Comparison of ENCODE assay signal across 8 mouse cellular contexts in genomic region chr2:30902726-30903722, GRCm38 (mm10). TPM values are rescaled to one million over a fixed set of nuclear protein-coding genes. Genes with fewer than 3 reads are reported as not detected.
DNase-seq lines count a peak whose midpoint lies in the region; ATAC-seq and TF ChIP-seq lines count a peak whose summit lies in the region.
"Had no signal": no experiment of that assay in that cellular context is flagged by ENCODE, and none has a peak within 500 bp of the region (broad histone marks: within the 10 kb centered on the region; RNA-seq: fewer than 3 reads in every experiment).

No protein-coding gene starts in this region.

- peak; percentile 52; the same call in 1 of the 2 replicates for ATAC-seq in forebrain, embryonic 16.5 days
- no peak for ATAC-seq in midbrain, postnatal 0 days (ENCODE audit: low FRiP score)

- peaks cover 50% of the 10 kb centered on the region for H3K4me1 ChIP-seq in E14TG2a.4 (replicated peaks; ENCODE audit: low read depth, low read length)
- peaks cover 7% of the 10 kb centered on the region for H3K4me1 ChIP-seq in forebrain, embryonic 16.5 days (replicated peaks; ENCODE audit: control insufficient read depth, insufficient read depth, low read length)
- H3K4me1 ChIP-seq in midbrain, postnatal 0 days (ENCODE audit: insufficient read depth, low read length), result peaks cover 5% of the 10 kb centered on the region

- TF ChIP-seq CTCF in E14TG2a.4 (conservative IDR thresholded peaks at IDR 0.05; ENCODE audit: low read length), result no peak
- TF ChIP-seq CTCF in midbrain, postnatal 0 days (IDR thresholded peaks at IDR 0.05), result no peak

- WGBS in forebrain, embryonic 16.5 days, result 11% methylated on average over 32 of the region's 37 CpGs
- WGBS in midbrain, postnatal 0 days, result 10% methylated on average over 28 of the region's 37 CpGs

- peak overlapping the region; percentile 51 for H3K4me2 ChIP-seq in forebrain, embryonic 16.5 days (ENCODE audit: low read length)
- H3K4me2 ChIP-seq in midbrain, postnatal 0 days (ENCODE audit: low read depth, low read length, poor library complexity, severe bottlenecking), result peak overlapping the region; percentile 61

- peak overlapping the region; percentile 65 for H3K4me3 ChIP-seq in E14TG2a.4 (replicated peaks; ENCODE audit: low read length)
- H3K4me3 ChIP-seq in forebrain, embryonic 16.5 days (replicated peaks; ENCODE audit: low read length), result peak overlapping the region; percentile 21
- peak overlapping the region; percentile 39 for H3K4me3 ChIP-seq in midbrain, postnatal 0 days (ENCODE audit: low read depth, low read length)
- H3K4me3 ChIP-seq: myocyte had no signal

- H3K27me3 ChIP-seq in E14TG2a.4 (ENCODE audit: insufficient read depth, low read length), result peaks cover 35% of the 10 kb centered on the region
- H3K27me3 ChIP-seq in forebrain, embryonic 16.5 days (replicated peaks; ENCODE audit: control insufficient read depth, insufficient read depth, low read length), result no peaks in the 10 kb centered on the region
- no peaks in the 10 kb centered on the region for H3K27me3 ChIP-seq in midbrain, postnatal 0 days (ENCODE audit: insufficient read depth, low read length)

- H3K27ac ChIP-seq in forebrain, embryonic 16.5 days (ENCODE audit: low read length), result no peak overlapping the region
- no peak overlapping the region; the same call in 1 of the 2 replicates for H3K27ac ChIP-seq in midbrain, postnatal 0 days (ENCODE audit: low read depth, low read length)

- no peaks in the 10 kb centered on the region for H3K36me3 ChIP-seq in E14TG2a.4 (ENCODE audit: insufficient read depth, low read length)
- no peaks in the 10 kb centered on the region for H3K36me3 ChIP-seq in forebrain, embryonic 16.5 days (ENCODE audit: control insufficient read depth, insufficient read depth)
- no peaks in the 10 kb centered on the region for H3K36me3 ChIP-seq in midbrain, postnatal 0 days (ENCODE audit: insufficient read depth, low read length)

- peak; percentile 55 for DNase-seq in 3T3-L1 (ENCODE audit: low read depth, low spot score)
- peak; percentile 59 to 71 for DNase-seq in kidney, postnatal 25 days
- DNase-seq in midbrain, postnatal 0 days (ENCODE audit: low spot score), result peak; percentile 16
- no peak for DNase-seq in spleen, postnatal 4 days (ENCODE audit: low spot score in 2 of 2)
- DNase-seq in testis, postnatal 14 days (ENCODE audit: low spot score), result no peak

- H3K9ac ChIP-seq in forebrain, embryonic 16.5 days (replicated peaks; ENCODE audit: low read depth, low read length), result peak overlapping the region; percentile 16; the same call in 1 of the 2 replicates
- H3K9ac ChIP-seq in midbrain, postnatal 0 days (replicated peaks; ENCODE audit: low read length, poor library complexity, severe bottlenecking), result peak overlapping the region; percentile 55

- no peaks in the 10 kb centered on the region for H3K9me3 ChIP-seq in E14TG2a.4 (ENCODE audit: low read length)
- no peaks in the 10 kb centered on the region for H3K9me3 ChIP-seq in forebrain, embryonic 16.5 days (ENCODE audit: control insufficient read depth, low read length)
- H3K9me3 ChIP-seq in midbrain, postnatal 0 days (ENCODE audit: low read length), result no peaks in the 10 kb centered on the region

RNA-seq across cellular contexts. Expression of gene Ptges, which starts 26.6 kb away (rescaled TPM):
- 3.3 and 4.4 TPM in 2 replicates for polyA plus RNA-seq in forebrain, embryonic 16.5 days (2015; fragmentation: Nextera tagmentation; extraction: Ambion mirVana)
- 6.7 and 19.8 TPM in 2 replicates for total RNA-seq in midbrain, postnatal 0 days (2014; rRNA removed)
- 8.0 and 8.5 TPM in 2 replicates for polyA plus RNA-seq in midbrain, postnatal 0 days (2015; fragmentation: Nextera tagmentation; extraction: Ambion mirVana)

RNA-seq across cellular contexts. Expression of gene Tor1b, which starts 49.7 kb away (rescaled TPM):
- polyA plus RNA-seq in forebrain, embryonic 16.5 days (2015; fragmentation: Nextera tagmentation; extraction: Ambion mirVana), result 21.3 and 25.3 TPM in 2 replicates
- total RNA-seq in midbrain, postnatal 0 days (2014; rRNA removed), result 27.1 and 28.3 TPM in 2 replicates
- polyA plus RNA-seq in midbrain, postnatal 0 days (2015; fragmentation: Nextera tagmentation; extraction: Ambion mirVana), result 16.4 and 17.0 TPM in 2 replicates

Comparison
In these comparisons a context has a peak if more than half of its experiments do, and no peak if none do; other contexts are left out.
1. DNase-seq: peak in 3T3-L1 (single experiment), kidney, postnatal 25 days (2 of 2) and midbrain, postnatal 0 days (single experiment); none in spleen, postnatal 4 days (0 of 2) and testis, postnatal 14 days (single experiment).
2. Peak in every context shown above with its lines, with median percentiles within 50 percentile points of each other: H3K4me3 ChIP-seq.